Mouse (Mus musculus) lung, postnatal 36 days (tissue): ENCODE results near the gene Ppfia3.
A peak's percentile ranks its signal among the peaks of the same experiment; 100 is the strongest.

Source experiments
- DNase-seq: peaks from one replicate; pipeline ENCODE4 v3.0.0; 2022; ENCODE audit warnings: mixed read lengths

Ppfia3 gene

GRCm38 (mm10) chr7:45308551-45309240 lies 58.1 kb downstream of the Ppfia3 start:
- peak; percentile 37 for DNase-seq

GRCm38 (mm10) chr7:45305275-45305674 lies 61.5 kb downstream of the Ppfia3 start:
- DNase-seq, result peak; percentile 86

- no peak for DNase-seq
Observed at GRCm38 (mm10) chr7:45304869-45305268, 62.0 kb downstream of the Ppfia3 start.

GRCm38 (mm10) chr7:45302626-45303025 lies 64.2 kb downstream of the Ppfia3 start:
- DNase-seq, result no peak

GRCm38 (mm10) chr7:45300270-45300669 lies 66.5 kb downstream of the Ppfia3 start:
- DNase-seq, result peak; percentile 80

GRCm38 (mm10) chr7:45299752-45300151 lies 67.1 kb downstream of the Ppfia3 start:
- DNase-seq, result peak; percentile 73

- no peak for DNase-seq
Observed at GRCm38 (mm10) chr7:45297563-45297962, 69.3 kb downstream of the Ppfia3 start.

- no peak for DNase-seq
Observed at GRCm38 (mm10) chr7:45296626-45297025, 70.2 kb downstream of the Ppfia3 start.
